Mouse (Mus musculus) liver, postnatal 0 days (tissue): Measurements from ENCODE around the gene Elmo3. TPM values are rescaled to one million over a fixed set of nuclear protein-coding genes. Genes with fewer than 3 reads are reported as not detected.

Source experiments
- ATAC-seq: fragments of 200-750 bp; cut with Nextera tagmentation; 2 replicates; pipeline ENCODE4 v1.8.0; 2017; ENCODE audit warnings: mild to moderate bottlenecking, moderate library complexity
- DNase-seq: peaks from one replicate; pipeline ENCODE4 v3.0.0-alpha.2; 2016
- H3K27ac ChIP-seq: fragments of 300-500 bp; sonication (generic); 2 replicates; pipeline ENCODE4 v1.5.1; 2014; ENCODE audit warnings: antibody characterized with exemption, moderate library complexity, mild to moderate bottlenecking, low read depth
- H3K27me3 ChIP-seq: fragments of 300-500 bp; sonication (generic); 2 replicates; pipeline ENCODE4 v1.6.1; 2014; ENCODE audit warnings: low read length, control low read depth, mixed read lengths; ENCODE audit not compliant: insufficient read depth
- H3K36me3 ChIP-seq: fragments of 300-500 bp; sonication (generic); replicated peaks from 2 replicates; pipeline ENCODE4 v1.6.1; 2014; ENCODE audit warnings: mild to moderate bottlenecking, control low read depth, low read length, moderate library complexity, mixed read lengths; ENCODE audit not compliant: insufficient read depth
- H3K4me1 ChIP-seq: fragments of 300-500 bp; sonication (generic); 2 replicates; pipeline ENCODE4 v1.6.1; 2014; ENCODE audit warnings: antibody characterized with exemption, mild to moderate bottlenecking, control low read depth; ENCODE audit not compliant: insufficient read depth
- H3K4me2 ChIP-seq: fragments of 300-500 bp; sonication (generic); 2 replicates; pipeline ENCODE4 v1.6.1; 2014; ENCODE audit warnings: low read depth, mild to moderate bottlenecking, low read length, moderate library complexity, mixed read lengths
- H3K4me3 ChIP-seq: fragments of 300-500 bp; sonication (generic); 2 replicates; pipeline ENCODE4 v1.5.1; 2014; ENCODE audit warnings: low read depth, low read length
- H3K9ac ChIP-seq: fragments of 300-500 bp; sonication (generic); replicated peaks from 2 replicates; pipeline ENCODE4 v1.6.1; 2014; ENCODE audit warnings: mild to moderate bottlenecking, moderate library complexity
- H3K9me3 ChIP-seq: fragments of 300-500 bp; sonication (generic); 2 replicates; pipeline ENCODE4 v1.6.1; 2016; ENCODE audit warnings: mild to moderate bottlenecking, control low read depth, low read length, mixed read lengths
- CTCF ChIP-seq: sonication (generic); IDR thresholded peaks from 2 replicates; pipeline ENCODE4 v1.5.1; 2016; ENCODE audit warnings: antibody characterized with exemption, low read depth
- EP300 ChIP-seq: IDR thresholded peaks from 2 replicates; pipeline ENCODE4 v1.6.1; 2016; ENCODE audit warnings: antibody characterized with exemption, low read depth, mild to moderate bottlenecking
- WGBS: fragments of 180-500 bp; shearing (Covaris S2); extraction: QIAGEN DNeasy Blood & Tissue Kit; methylation state at CpG from one replicate; pipeline ENCODE4 v1.1.7; 2014; ENCODE audit not compliant: insufficient replicate concordance; 5-methylcytosine and 5-hydroxymethylcytosine counted together
- polyA plus RNA-seq: library from polyadenylated mRNA; unstranded; fragments of >200 nt; fragmentation: Nextera tagmentation; extraction: Ambion mirVana; gene quantifications from 2 replicates; pipeline ENCODE4 v1.2.1, GENCODE M21; 2015

Elmo3 gene
- polyA plus RNA-seq, 1 experiment from 2014 or later, result 7.8 TPM

DNA sequence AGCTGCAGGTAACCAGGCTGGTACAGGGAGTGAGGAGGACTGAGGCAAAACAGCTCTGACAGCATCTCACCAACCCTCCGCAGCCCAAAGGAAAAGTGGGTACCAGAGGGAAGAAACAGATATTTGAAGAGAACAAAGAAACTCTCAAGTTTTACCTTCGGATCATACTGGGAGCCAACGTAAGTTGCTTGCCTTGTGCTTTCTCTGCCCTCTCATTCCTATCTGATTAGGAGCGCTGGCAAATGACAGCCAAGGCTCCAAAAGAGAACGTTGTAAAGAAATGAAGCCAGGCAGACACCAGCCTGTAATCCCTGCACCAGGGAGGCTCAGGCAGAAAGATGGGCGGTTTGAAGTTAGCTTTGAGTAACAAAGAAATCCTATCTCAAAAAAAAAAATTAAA lies 21.6 kb downstream of the Elmo3 start:
- Histone ChIP-seq H3K36me3 (peaks cover 48% of the 10 kb centered on the region), H3K27ac (peak overlapping the region; percentile 80), H3K4me2 (peak overlapping the region; percentile 97), H3K9ac (peak overlapping the region; percentile 84), H3K9me3 (no peaks in the 10 kb centered on the region), H3K27me3 (no peaks in the 10 kb centered on the region), H3K4me3 (peak overlapping the region; percentile 76), H3K4me1 (peaks cover 25% of the 10 kb centered on the region)
- DNase-seq, result no peak
- ATAC-seq, result no peak
- 22% methylated on average over 6 of the region's 6 CpGs for WGBS
- TF ChIP-seq CTCF, result no peak
- TF ChIP-seq EP300, result no peak

DNA sequence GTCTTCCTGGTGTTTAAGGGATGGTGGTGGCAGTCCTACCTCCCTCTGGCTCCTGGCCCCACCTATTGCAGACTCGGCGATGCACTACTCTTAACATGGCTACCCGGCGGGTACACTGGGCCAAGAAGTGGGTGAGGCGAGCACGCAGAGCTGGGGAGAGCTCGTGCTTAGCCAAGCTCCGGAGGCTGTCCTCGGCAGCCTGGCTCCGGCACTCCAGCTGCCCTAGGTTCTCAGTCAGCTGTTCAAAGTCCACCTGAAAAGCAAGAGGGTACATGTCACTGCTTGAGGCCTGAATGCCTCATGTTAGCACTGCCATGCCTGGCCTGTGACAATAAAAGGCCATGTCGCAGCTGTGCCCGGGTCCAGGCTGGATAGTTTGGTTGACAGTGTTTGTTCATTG lies 24.9 kb downstream of the Elmo3 start:
- H3K27ac ChIP-seq, result no peak overlapping the region
- H3K4me3 ChIP-seq, result no peak overlapping the region
- 89% methylated on average over 12 of the region's 12 CpGs for WGBS
- no peak overlapping the region for H3K9ac ChIP-seq
- H3K27me3 ChIP-seq, result no peaks in the 10 kb centered on the region
- peaks cover 44% of the 10 kb centered on the region for H3K36me3 ChIP-seq
- no peak for DNase-seq
- no peak for TF ChIP-seq EP300
- TF ChIP-seq CTCF, result no peak
- peaks cover 14% of the 10 kb centered on the region for H3K4me1 ChIP-seq
- H3K9me3 ChIP-seq, result no peaks in the 10 kb centered on the region
- no peak for ATAC-seq
- H3K4me2 ChIP-seq, result no peak overlapping the region

DNA sequence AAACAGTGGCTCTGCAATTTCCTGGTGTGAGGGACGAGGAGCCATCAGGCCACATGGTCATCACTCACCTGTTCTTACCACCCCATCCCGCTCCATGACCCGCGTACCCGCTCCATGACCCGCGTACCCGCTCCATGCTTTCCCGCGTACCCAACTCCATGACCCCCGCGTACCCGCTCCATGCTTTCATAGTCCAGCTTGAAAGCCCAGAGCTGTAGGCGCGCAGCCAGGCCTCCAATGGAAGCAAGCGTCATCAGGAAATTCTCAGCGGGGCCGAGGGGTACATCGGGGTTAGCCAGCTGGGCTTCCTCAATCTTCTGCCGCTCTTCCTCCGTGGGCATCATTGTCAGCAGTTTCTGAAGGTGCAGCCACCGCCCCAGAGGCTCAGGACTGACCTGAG lies 26.1 kb downstream of the Elmo3 start:
- TF ChIP-seq CTCF, result no peak
- TF ChIP-seq EP300, result no peak
- Histone ChIP-seq H3K27ac (no peak overlapping the region), H3K9ac (no peak overlapping the region), H3K4me2 (no peak overlapping the region), H3K27me3 (no peaks in the 10 kb centered on the region), H3K9me3 (no peaks in the 10 kb centered on the region), H3K36me3 (peaks cover 48% of the 10 kb centered on the region), H3K4me3 (no peak overlapping the region), H3K4me1 (peaks cover 10% of the 10 kb centered on the region)
- WGBS, result 88% methylated on average over 22 of the region's 22 CpGs
- ATAC-seq (no peak), DNase-seq (no peak)

DNA sequence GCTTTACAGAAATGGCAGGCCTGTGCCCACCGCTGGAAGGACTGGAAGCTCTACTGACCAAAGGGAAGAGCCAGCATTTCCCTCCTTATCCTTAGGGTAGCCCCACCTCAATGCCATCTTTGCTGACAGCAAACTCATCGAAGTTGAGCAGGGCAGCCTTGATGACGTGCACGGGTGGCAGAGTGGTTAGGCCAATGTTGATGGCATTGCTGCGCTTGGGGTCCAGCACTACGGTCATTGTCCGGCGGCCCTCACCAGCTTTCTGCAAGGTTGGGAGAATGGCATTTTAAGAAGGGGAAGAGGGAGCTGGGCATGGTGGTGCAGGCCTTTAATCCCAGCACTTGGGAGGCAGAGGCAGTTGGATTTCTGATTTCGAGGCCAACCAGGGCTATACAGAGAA lies 26.5 kb downstream of the Elmo3 start:
- 95% methylated on average over 9 of the region's 9 CpGs for WGBS
- no peak for TF ChIP-seq CTCF
- peaks cover 48% of the 10 kb centered on the region for H3K36me3 ChIP-seq

DNA sequence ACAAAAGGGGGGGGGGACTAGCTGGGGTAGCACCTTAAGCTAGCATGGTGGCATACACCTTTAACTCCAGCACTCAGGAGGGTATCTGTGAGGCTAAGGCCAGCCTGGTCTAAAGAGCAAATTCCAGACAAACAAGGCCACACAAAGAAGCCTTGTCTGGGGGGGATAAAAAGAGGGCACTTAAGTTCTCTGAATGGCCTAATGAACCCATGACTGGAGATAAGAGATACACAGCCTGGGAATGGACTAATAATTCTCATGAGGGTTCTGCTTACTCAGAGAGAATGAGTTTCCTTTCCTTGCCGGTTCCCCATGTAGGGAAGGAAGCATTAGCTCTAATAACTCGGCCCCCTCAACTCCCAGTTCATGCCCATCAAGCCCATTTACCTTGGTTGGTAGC lies 27.1 kb downstream of the Elmo3 start:
- Histone ChIP-seq H3K27me3 (no peaks in the 10 kb centered on the region), H3K9ac (no peak overlapping the region), H3K9me3 (no peaks in the 10 kb centered on the region), H3K4me2 (no peak overlapping the region), H3K4me1 (peaks cover under 1% of the 10 kb centered on the region), H3K36me3 (peaks cover 48% of the 10 kb centered on the region), H3K4me3 (no peak overlapping the region), H3K27ac (no peak overlapping the region)
- ATAC-seq, result no peak
- WGBS, result 63% methylated on average over 2 of the region's 2 CpGs
- TF ChIP-seq EP300 (no peak), CTCF (no peak)
- no peak for DNase-seq

More for the DNA sequence above, 26.5 kb downstream of the Elmo3 start:
- DNase-seq, result no peak
- Histone ChIP-seq H3K4me3 (no peak overlapping the region), H3K27ac (no peak overlapping the region), H3K4me1 (peaks cover 6% of the 10 kb centered on the region), H3K9ac (no peak overlapping the region), H3K4me2 (no peak overlapping the region), H3K9me3 (no peaks in the 10 kb centered on the region), H3K27me3 (no peaks in the 10 kb centered on the region)
- no peak for ATAC-seq

- Histone ChIP-seq H3K4me2 (no peak overlapping the region), H3K36me3 (peaks cover 11% of the 10 kb centered on the region), H3K27me3 (no peaks in the 10 kb centered on the region), H3K4me3 (no peak overlapping the region), H3K4me1 (peaks cover 13% of the 10 kb centered on the region), H3K9ac (no peak overlapping the region), H3K9me3 (no peaks in the 10 kb centered on the region), H3K27ac (no peak overlapping the region)
- ATAC-seq (no peak; the same call in 1 of the 2 replicates), DNase-seq (no peak)
- 86% methylated on average over 31 of the region's 32 CpGs for WGBS
- TF ChIP-seq EP300 (no peak), CTCF (no peak)
Observed at GRCm38 (mm10) chr8:105336373-105337130, 31.2 kb downstream of the Elmo3 start.
